Mouse (Mus musculus): ENCODE measurements at regions not wholly inside any gene's neighbourhood (a gene's known extent, or its start where the extent isn't known, plus 50 kb on each side); places are given as distances from the start of the nearest gene placed in this dataset.

DNA sequence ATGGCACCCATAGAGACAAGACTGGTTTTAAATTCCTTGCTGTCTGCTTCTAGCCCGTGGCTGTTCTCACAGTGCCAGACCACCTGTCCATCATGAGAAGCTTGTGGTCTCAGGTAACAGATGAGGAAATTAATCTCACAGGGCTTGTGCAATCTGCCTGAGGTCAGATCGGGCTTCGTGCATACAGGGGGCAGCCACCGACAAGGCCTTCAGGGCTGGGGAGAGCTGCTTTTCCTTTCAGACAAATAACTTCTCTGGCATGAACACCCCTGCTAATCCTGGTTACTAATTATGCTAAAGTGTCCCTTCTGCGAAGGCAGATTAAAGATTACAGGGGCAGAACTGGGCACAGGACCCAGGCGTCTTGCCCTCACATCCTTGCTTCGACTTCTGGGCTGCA lies 130.8 kb upstream of the Tmem45b start:
- TF ChIP-seq CTCF (conservative IDR thresholded peaks at IDR 0.05; ENCODE audit: insufficient read depth, insufficient read length, low read depth, low read length) (no peak), POLR2A (IDR thresholded peaks at IDR 0.05; ENCODE audit: low read depth, low read length) (no peak)
